Mouse (Mus musculus): ENCODE measurements around the gene Dnttip1.

The Dnttip1 gene

GRCm38 (mm10) chr2:164754105-164754504, 8.3 kb downstream of the Dnttip1 start:
- DNase-seq (ENCODE audit: low read depth, low spot score), result no peak

- no peak for DNase-seq (ENCODE audit: low read depth, low spot score)
These were observed 9.0 kb downstream of the Dnttip1 start for GRCm38 (mm10) chr2:164754800-164755199.

- no peak for DNase-seq (ENCODE audit: low read depth, low spot score)
These were observed 12.1 kb downstream of the Dnttip1 start for GRCm38 (mm10) chr2:164757841-164758240.

GRCm38 (mm10) chr2:164758692-164759091, 12.9 kb downstream of the Dnttip1 start:
- no peak for DNase-seq (ENCODE audit: low read depth, low spot score)

GRCm38 (mm10) chr2:164760059-164760833, 14.5 kb downstream of the Dnttip1 start:
- DNase-seq (ENCODE audit: low read depth, low spot score), result no peak

- no peak for DNase-seq (ENCODE audit: low read depth, low spot score)
These were observed 15.7 kb downstream of the Dnttip1 start for GRCm38 (mm10) chr2:164761502-164761901.

- no peak for DNase-seq (ENCODE audit: low read depth, low spot score)
These were observed 16.2 kb downstream of the Dnttip1 start for GRCm38 (mm10) chr2:164761971-164762370.

- DNase-seq (ENCODE audit: low read depth, low spot score), result no peak
These were observed 16.8 kb downstream of the Dnttip1 start for GRCm38 (mm10) chr2:164762593-164762992.

- DNase-seq (ENCODE audit: low read depth, low spot score), result no peak
These were observed 20.1 kb downstream of the Dnttip1 start for GRCm38 (mm10) chr2:164765841-164766240.

- no peak for DNase-seq (ENCODE audit: low read depth, low spot score)
These were observed 22.2 kb downstream of the Dnttip1 start for GRCm38 (mm10) chr2:164767812-164768540.

- peak; percentile 98 for DNase-seq (ENCODE audit: low read depth, low spot score)
These were observed 23.7 kb downstream of the Dnttip1 start, which contains the start of gene Ube2c for GRCm38 (mm10) chr2:164769258-164770037. Ube2c (plus strand) TSS chr2:164769898.

GRCm38 (mm10) chr2:164770279-164770678, 24.5 kb downstream of the Dnttip1 start:
- DNase-seq (ENCODE audit: low read depth, low spot score), result no peak

GRCm38 (mm10) chr2:164771123-164771522, 25.3 kb downstream of the Dnttip1 start:
- DNase-seq (ENCODE audit: low read depth, low spot score), result no peak

- no peak for DNase-seq (ENCODE audit: low read depth, low spot score)
These were observed 27.6 kb downstream of the Dnttip1 start for GRCm38 (mm10) chr2:164773229-164773988.

GRCm38 (mm10) chr2:164773989-164774364, 28.2 kb downstream of the Dnttip1 start:
- no peak for DNase-seq (ENCODE audit: low read depth, low spot score)

- DNase-seq (ENCODE audit: low read depth, low spot score), result no peak
These were observed 30.3 kb downstream of the Dnttip1 start for GRCm38 (mm10) chr2:164776130-164776529.

- no peak for DNase-seq (ENCODE audit: low read depth, low spot score)
These were observed 31.0 kb downstream of the Dnttip1 start for GRCm38 (mm10) chr2:164776801-164777200.

GRCm38 (mm10) chr2:164777246-164778014, 31.6 kb downstream of the Dnttip1 start:
- no peak for DNase-seq (ENCODE audit: low read depth, low spot score)

GRCm38 (mm10) chr2:164778015-164778287, 32.2 kb downstream of the Dnttip1 start:
- no peak for DNase-seq (ENCODE audit: low read depth, low spot score)

- DNase-seq (ENCODE audit: low read depth, low spot score), result no peak
These were observed 33.0 kb downstream of the Dnttip1 start for GRCm38 (mm10) chr2:164778809-164779208.
